Mouse (Mus musculus) liver, adult 2 months (tissue): ENCODE results near the gene Psmb5. TPM values are rescaled to one million over a fixed set of nuclear protein-coding genes. Genes with fewer than 3 reads are reported as not detected.
"Not testable (repeated sequence)": the region's sequence is repeated elsewhere in the genome, so short reads cannot be mapped to it uniquely, and the experiment has no call there.

Experiments
- DNase-seq: peaks from one replicate; pipeline ENCODE4 v3.0.0-alpha.2; 2011; ENCODE audit warnings: low read depth, low spot score; ENCODE audit errors: extremely low read depth
- H3K27ac ChIP-seq: fragments of 200-500 bp; replicated peaks from 2 replicates; pipeline ENCODE4 v1.5.1; 2012; ENCODE audit warnings: low read depth, mild to moderate bottlenecking, control low read depth, inconsistent platforms, low read length; ENCODE audit not compliant: insufficient read depth
- H3K27me3 ChIP-seq: fragments of 200-500 bp; 2 replicates; pipeline ENCODE4 v1.6.1; 2012; ENCODE audit warnings: mild to moderate bottlenecking, moderate library complexity, low read length, inconsistent platforms; ENCODE audit not compliant: control insufficient read depth, insufficient read depth
- H3K36me3 ChIP-seq: fragments of 200-500 bp; 2 replicates; pipeline ENCODE4 v1.6.1; 2012; ENCODE audit warnings: low read length, inconsistent platforms; ENCODE audit not compliant: control insufficient read depth, insufficient read depth
- H3K4me1 ChIP-seq: fragments of 200-500 bp; 2 replicates; pipeline ENCODE4 v1.6.1; 2011; ENCODE audit warnings: low read length; ENCODE audit not compliant: control insufficient read depth, insufficient read depth
- H3K4me3 ChIP-seq: fragments of 200-500 bp; 2 replicates; pipeline ENCODE4 v1.5.1; 2011; ENCODE audit warnings: low read depth, mild to moderate bottlenecking, control low read depth, low read length, moderate library complexity; ENCODE audit not compliant: insufficient read depth
- H3K79me2 ChIP-seq: fragments of 200-500 bp; 2 replicates; pipeline ENCODE4 v1.6.1; 2012; ENCODE audit warnings: inconsistent platforms, mild to moderate bottlenecking, low read length, moderate library complexity; ENCODE audit not compliant: control insufficient read depth, insufficient read depth
- H3K9ac ChIP-seq: fragments of 200-500 bp; 2 replicates; pipeline ENCODE4 v1.6.1; 2012; ENCODE audit warnings: low read depth, mild to moderate bottlenecking, control low read depth, inconsistent platforms, low read length
- CTCF ChIP-seq: fragments of 200-500 bp; IDR thresholded peaks from 2 replicates; pipeline ENCODE4 v1.5.1; 2011; ENCODE audit warnings: low read depth, low read length, control low read depth
- POLR2A ChIP-seq: fragments of 200-500 bp; IDR thresholded peaks from 2 replicates; pipeline ENCODE4 v1.6.1; 2011; ENCODE audit warnings: low read length, control low read depth; ENCODE audit not compliant: insufficient read depth; ENCODE audit errors: extremely low read depth
- WGBS: fragments of 180-500 bp; shearing (Covaris S2); methylation state at CpG from one replicate; pipeline ENCODE4 v1.1.7; 2018; 5-methylcytosine and 5-hydroxymethylcytosine counted together
- polyA plus RNA-seq: library from polyadenylated mRNA; depleted of rRNA; stranded (reverse); fragments of >200 nt; gene quantifications from 2 replicates; pipeline ENCODE4 v1.2.3, GENCODE M21; 2012
- total RNA-seq: library from RNA; depleted of rRNA; stranded (reverse); fragments of >200 nt; gene quantifications from 2 replicates; pipeline ENCODE4 v1.2.3, GENCODE M21; 2014

Gene Psmb5
- total and polyA plus RNA-seq, 2 experiments = 181 to 217 TPM

DNA sequence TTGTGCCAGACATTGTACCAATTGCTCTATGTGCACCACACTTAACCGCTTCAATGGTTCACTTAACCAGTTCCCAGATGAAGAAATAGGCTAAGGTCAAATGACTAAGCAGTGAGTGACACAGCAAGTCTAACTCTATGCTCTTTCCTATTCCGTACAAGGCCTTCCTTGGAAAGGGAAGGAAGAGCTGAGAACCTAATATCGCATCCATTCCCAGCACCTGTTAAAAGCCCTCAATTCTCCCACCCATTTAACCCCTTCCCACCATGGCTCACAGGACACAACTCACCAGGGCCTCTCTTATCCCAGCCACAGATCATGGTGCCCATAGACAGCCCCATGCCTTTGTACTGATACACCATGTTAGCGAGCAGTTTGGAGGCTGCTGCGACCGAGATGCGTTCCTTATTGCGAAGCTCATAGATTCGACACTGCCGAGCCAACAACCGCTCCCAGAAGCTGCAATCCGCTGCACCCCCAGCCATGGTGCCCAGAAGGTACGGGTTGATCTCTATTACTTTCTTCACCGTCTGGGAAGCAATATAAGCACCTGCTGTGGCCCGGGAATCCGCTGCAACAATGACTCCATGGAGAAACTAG, 1.5 kb downstream of the Psmb5 start:
- Histone ChIP-seq H3K79me2 (peaks cover 4% of the 10 kb centered on the region; the same call in 1 of the 2 replicates), H3K36me3 (peaks cover 13% of the 10 kb centered on the region), H3K27me3 (no peaks in the 10 kb centered on the region), H3K4me3 (no peak overlapping the region), H3K27ac (no peak overlapping the region), H3K9ac (no peak overlapping the region), H3K4me1 (peaks cover 3% of the 10 kb centered on the region)
- peak; percentile 49 for DNase-seq
- 92% methylated on average over 16 of the region's 16 CpGs for WGBS
- TF ChIP-seq CTCF = no peak
- TF ChIP-seq POLR2A = no peak

DNA sequence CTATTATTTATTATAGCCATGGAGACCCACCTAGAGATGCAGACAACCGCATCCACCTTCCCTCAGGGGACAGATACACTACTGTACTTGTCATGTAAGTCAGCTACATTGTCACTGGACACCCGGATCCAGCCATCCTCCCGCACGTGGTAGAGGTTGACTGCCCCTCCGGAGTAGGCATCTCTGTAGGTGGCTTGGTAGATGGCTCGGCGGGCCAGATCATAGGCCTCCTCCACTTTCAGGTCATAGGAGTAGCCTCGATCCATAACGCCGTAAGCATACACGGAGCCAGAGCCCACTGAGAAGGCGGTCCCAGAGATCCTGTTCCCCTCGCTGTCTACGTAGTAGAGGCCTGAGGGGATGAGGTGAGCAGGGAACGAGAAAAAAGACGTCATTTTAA, 3.7 kb downstream of the Psmb5 start:
- not testable (repeated sequence) for H3K9ac ChIP-seq, H3K27me3 ChIP-seq, H3K79me2 ChIP-seq, DNase-seq, H3K27ac ChIP-seq, H3K4me1 ChIP-seq, H3K4me3 ChIP-seq
- peaks cover 13% of the 10 kb centered on the region for H3K36me3 ChIP-seq
- WGBS = 91% methylated on average over 16 of the region's 16 CpGs

DNA sequence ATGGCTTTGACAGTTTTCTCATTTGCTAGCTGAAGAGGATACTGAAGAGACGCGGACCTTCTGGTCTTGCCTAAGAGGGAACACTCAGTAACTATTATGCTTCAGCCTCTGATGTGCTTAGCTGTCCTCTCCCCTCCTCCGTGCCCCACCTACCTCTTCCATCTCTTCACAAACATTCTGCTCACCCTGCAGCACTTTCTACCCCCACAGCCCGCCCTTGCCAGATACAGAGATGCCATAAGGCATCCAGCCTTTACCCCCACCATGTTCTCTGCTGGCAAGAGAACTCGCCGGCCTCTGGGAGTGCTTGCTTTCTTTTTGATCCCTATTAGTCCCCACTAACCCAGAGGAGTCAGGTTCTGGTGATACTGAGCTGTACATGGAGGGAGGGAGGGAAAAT, 7.2 kb downstream of the Psmb5 start:
- no peaks in the 10 kb centered on the region for H3K79me2 ChIP-seq
- H3K36me3 ChIP-seq = peaks cover 13% of the 10 kb centered on the region
- no peak overlapping the region for H3K4me3 ChIP-seq
- H3K27ac ChIP-seq = no peak overlapping the region
- H3K27me3 ChIP-seq = no peaks in the 10 kb centered on the region
- no peaks in the 10 kb centered on the region for H3K4me1 ChIP-seq
- H3K9ac ChIP-seq = no peak overlapping the region
- 88% methylated on average over 6 of the region's 6 CpGs for WGBS
- DNase-seq = no peak
- no peak for TF ChIP-seq POLR2A
- no peak for TF ChIP-seq CTCF

- TF ChIP-seq POLR2A (no peak), CTCF (peak; percentile 57; the same call in 1 of the 2 replicates)
- Histone ChIP-seq H3K27ac (no peak overlapping the region), H3K79me2 (no peaks in the 10 kb centered on the region), H3K4me3 (no peak overlapping the region), H3K36me3 (peaks cover 7% of the 10 kb centered on the region), H3K27me3 (no peaks in the 10 kb centered on the region), H3K9ac (no peak overlapping the region), H3K4me1 (peaks cover 2% of the 10 kb centered on the region; the same call in 1 of the 2 replicates)
- DNase-seq = peak; percentile 25
- 78% methylated on average over 4 of the region's 4 CpGs for WGBS
These were observed 7.9 kb downstream of the Psmb5 start for GRCm38 (mm10) chr14:54609962-54610361.

- H3K79me2 ChIP-seq = no peaks in the 10 kb centered on the region
- no peak overlapping the region for H3K4me3 ChIP-seq
- TF ChIP-seq CTCF (no peak), POLR2A (no peak)
- peaks cover 2% of the 10 kb centered on the region; the same call in 1 of the 2 replicates for H3K4me1 ChIP-seq
- H3K9ac ChIP-seq = no peak overlapping the region
- H3K36me3 ChIP-seq = peaks cover 5% of the 10 kb centered on the region; the same call in 1 of the 2 replicates
- no peak for DNase-seq
- no peak overlapping the region for H3K27ac ChIP-seq
- 71% methylated on average over 4 of the region's 4 CpGs for WGBS
- no peaks in the 10 kb centered on the region for H3K27me3 ChIP-seq
These were observed 8.6 kb downstream of the Psmb5 start for GRCm38 (mm10) chr14:54609245-54609644.

GRCm38 (mm10) chr14:54607226-54607625, 10.6 kb downstream of the Psmb5 start:
- peaks cover 7% of the 10 kb centered on the region for H3K4me1 ChIP-seq
- TF ChIP-seq POLR2A (no peak), CTCF (no peak)
- 87% methylated on average over 8 of the region's 8 CpGs for WGBS
- no peak overlapping the region for H3K4me3 ChIP-seq
- H3K27me3 ChIP-seq = no peaks in the 10 kb centered on the region
- no peak overlapping the region for H3K27ac ChIP-seq
- no peaks in the 10 kb centered on the region for H3K79me2 ChIP-seq
- peaks cover 3% of the 10 kb centered on the region; the same call in 1 of the 2 replicates for H3K36me3 ChIP-seq
- H3K9ac ChIP-seq = no peak overlapping the region
- DNase-seq = no peak
